Mouse (Mus musculus) embryo, embryonic 9.5 days (tissue): Measurements from ENCODE around the gene Cldn34c3.
"Not testable (repeated sequence)": the region's sequence is repeated elsewhere in the genome, so short reads cannot be mapped to it uniquely, and the experiment has no call there.

ENCODE experiments used
- DNase-seq: peaks from one replicate; pipeline ENCODE4 v3.0.0-alpha.2; 2017; ENCODE audit errors: extremely low spot score

Gene Cldn34c3

DNA sequence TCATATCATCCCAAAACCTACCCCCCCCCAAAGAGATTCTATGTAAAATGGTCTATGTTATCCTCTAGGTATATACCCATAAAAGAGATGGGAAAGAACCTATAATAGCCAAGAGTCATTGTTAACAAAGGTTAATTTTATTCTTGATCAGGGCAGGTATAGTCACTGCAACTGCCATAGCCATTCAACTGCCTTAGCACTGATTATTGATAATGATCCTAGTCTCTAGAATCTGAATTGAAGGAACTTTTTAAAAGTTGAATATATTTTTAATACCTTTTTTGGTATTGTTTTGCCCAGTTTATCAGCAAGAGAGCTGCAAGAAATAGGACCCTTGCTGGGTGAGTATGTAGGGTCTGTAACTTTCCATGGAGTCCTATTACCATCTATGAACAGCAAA, at the start of gene Cldn34c3:
Gene Cldn34c3 (plus strand): TSS at position 301 of the 400 bp plus-strand sequence.
- not testable (repeated sequence) for DNase-seq
